Mouse (Mus musculus): ENCODE results near the gene Ift43.

DNA sequence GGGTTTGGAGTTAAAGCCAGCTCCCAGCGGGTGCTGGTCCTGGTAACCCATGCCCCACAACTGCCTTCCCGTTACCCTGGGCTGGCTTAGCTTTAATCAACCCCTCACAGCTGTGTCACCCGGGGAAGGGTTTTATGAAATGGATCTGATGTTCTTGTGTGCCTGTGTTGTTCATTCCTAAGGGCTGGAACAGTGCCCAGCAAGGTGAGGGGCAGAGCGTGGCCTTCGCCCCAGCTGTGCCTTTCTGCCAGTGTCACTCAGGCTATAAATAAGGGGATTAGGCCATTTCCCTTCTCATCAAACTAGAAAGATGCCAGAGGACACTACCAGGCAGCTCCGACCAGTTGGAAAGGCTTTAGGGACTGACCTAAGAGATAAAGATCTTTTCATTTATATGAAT, 32.5 kb upstream of the Ift43 start:
- no peak for TF ChIP-seq CTCF (conservative IDR thresholded peaks at IDR 0.05; ENCODE audit: low read length)
- TF ChIP-seq POU5F1 (IDR thresholded peaks at IDR 0.05; ENCODE audit: borderline replicate concordance, low read length): no peak
- no peak for TF ChIP-seq NANOG (IDR thresholded peaks at IDR 0.05; ENCODE audit: borderline replicate concordance, low read length)
